Mouse (Mus musculus) heart, adult 2 months (tissue): Measurements from ENCODE around the gene Cdc7. TPM values are rescaled to one million over a fixed set of nuclear protein-coding genes. Genes with fewer than 3 reads are reported as not detected.

Source experiments
- DNase-seq, 2 experiments: peaks; one replicate each; pipeline ENCODE4 v3.0.0; 2021
- H3K27ac ChIP-seq: fragments of 200-600 bp; 2 replicates; pipeline ENCODE4 v1.8.1; 2022
- H3K27me3 ChIP-seq: fragments of 200-500 bp; 2 replicates; pipeline ENCODE4 v1.6.1; 2012; ENCODE audit warnings: mild to moderate bottlenecking, low read length, inconsistent platforms, mixed read lengths; ENCODE audit not compliant: control insufficient read depth, insufficient read depth
- H3K36me3 ChIP-seq: fragments of 200-500 bp; 2 replicates; pipeline ENCODE4 v1.6.1; 2012; ENCODE audit warnings: low read length, inconsistent platforms; ENCODE audit not compliant: control insufficient read depth, insufficient read depth
- H3K4me1 ChIP-seq: fragments of 200-500 bp; 2 replicates; pipeline ENCODE4 v1.6.1; 2011; ENCODE audit warnings: low read length; ENCODE audit not compliant: control insufficient read depth, insufficient read depth
- H3K4me3 ChIP-seq: fragments of 200-600 bp; 2 replicates; pipeline ENCODE4 v1.8.1; 2022
- H3K79me2 ChIP-seq: fragments of 200-500 bp; replicated peaks from 2 replicates; pipeline ENCODE4 v1.6.1; 2012; ENCODE audit warnings: mild to moderate bottlenecking, inconsistent platforms, low read length, moderate library complexity, mixed read lengths; ENCODE audit not compliant: control insufficient read depth, insufficient read depth
- H3K9ac ChIP-seq: fragments of 200-500 bp; 2 replicates; pipeline ENCODE4 v1.6.1; 2012; ENCODE audit warnings: low read depth, mild to moderate bottlenecking, control low read depth, inconsistent platforms, low read length, mixed read lengths
- CTCF ChIP-seq: fragments of 200-600 bp; IDR thresholded peaks from 2 replicates; pipeline ENCODE4 v1.8.1; 2022; ENCODE audit warnings: antibody characterized with exemption, mild to moderate bottlenecking, moderate library complexity
- EP300 ChIP-seq: fragments of 200-500 bp; IDR thresholded peaks from 2 replicates; pipeline ENCODE4 v1.6.1; 2011; ENCODE audit warnings: low read depth, low read length, control low read depth; ENCODE audit not compliant: insufficient read depth
- POLR2A ChIP-seq: fragments of 200-500 bp; IDR thresholded peaks from 2 replicates; pipeline ENCODE4 v1.6.1; 2011; ENCODE audit warnings: mild to moderate bottlenecking, low read depth, low read length, control low read depth; ENCODE audit not compliant: insufficient read depth
- WGBS: fragments of 180-500 bp; shearing (Covaris S2); methylation state at CpG from one replicate; pipeline ENCODE4 v1.1.7; 2018; 5-methylcytosine and 5-hydroxymethylcytosine counted together
- intact Hi-C: fragments of 180-260 bp; cut with DNase I; formaldehyde crosslinking; loops from one replicate; pipeline ENCODE4 v1.15.1; 2025
- long read RNA-seq: library from polyadenylated mRNA; stranded (forward); transcript quantifications from one replicate; pipeline ENCODE4 v2.0.0, GENCODE M21; 2021
- polyA plus RNA-seq: library from polyadenylated mRNA; depleted of rRNA; stranded (reverse); fragments of >200 nt; gene quantifications from 2 replicates; pipeline ENCODE4 v1.2.3, GENCODE M21; 2012; rRNA removed
- total RNA-seq, 2 experiments: library from RNA; stranded (reverse); gene quantifications; 2 replicates each; pipeline ENCODE4 v1.2.3; 2021

Gene Cdc7
- total RNA-seq (under 1 TPM; 0.39 to 0.59 TPM), polyA plus RNA-seq (0.70 and 1.3 TPM in 2 replicates)
- long read RNA-seq, partial matches to known transcripts = 0 of 1 reads
- long read RNA-seq, other reads (novel, unspliced or antisense) = 1 of 1 reads

GRCm38 (mm10) chr5:106963584-106964512, at the start of gene Cdc7:
Gene Cdc7, plus strand, starts transcription at chr5:106964322.
- intact Hi-C loops = loop anchor here (10.0 kb wide), 1 partner anchor 99 kb away; no protein-coding TSS in a partner anchor
- H3K79me2 ChIP-seq = no peaks in the 10 kb centered on the region

DNA sequence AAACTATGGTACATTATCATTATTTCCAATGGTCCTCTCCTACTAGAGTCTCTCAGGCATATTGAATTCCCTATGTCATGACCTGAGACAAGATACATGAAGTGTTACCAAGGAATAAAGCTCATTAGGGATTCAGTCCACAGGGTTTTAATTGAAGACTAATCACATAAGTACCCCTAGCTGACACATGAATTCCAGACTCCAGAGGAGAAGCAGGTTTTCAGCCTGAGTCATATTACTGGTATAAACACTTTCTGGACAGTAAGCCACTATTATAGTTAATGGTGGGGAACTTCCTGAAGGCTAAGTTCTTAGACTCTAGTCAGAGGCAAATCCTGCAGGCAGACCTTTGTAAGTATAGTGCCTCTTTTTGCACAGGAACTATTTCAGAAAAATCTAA, 44.8 kb upstream of the Cdc7 start:
- H3K9ac ChIP-seq = no peak overlapping the region
- no peak for TF ChIP-seq POLR2A
- TF ChIP-seq CTCF = no peak
- no peak for TF ChIP-seq EP300
- no peaks in the 10 kb centered on the region for H3K27me3 ChIP-seq
- no peak overlapping the region for H3K27ac ChIP-seq
- H3K36me3 ChIP-seq = no peaks in the 10 kb centered on the region
- intact Hi-C loops = no loop called here
- DNase-seq = no peak
- no peaks in the 10 kb centered on the region for H3K4me1 ChIP-seq
- no peak overlapping the region for H3K4me3 ChIP-seq
- H3K79me2 ChIP-seq = no peaks in the 10 kb centered on the region

More at GRCm38 (mm10) chr5:106963584-106964512, at the start of gene Cdc7:
- peak within 1 kb of the TSS; percentile 80 for H3K4me3 ChIP-seq
- H3K36me3 ChIP-seq = no peaks in the 10 kb centered on the region
- H3K27me3 ChIP-seq = no peaks in the 10 kb centered on the region
- H3K9ac ChIP-seq = peak within 1 kb of the TSS; percentile 61
- H3K27ac ChIP-seq = peak within 1 kb of the TSS; percentile 67
- WGBS = 6% methylated on average over 54 of the region's 54 CpGs
- DNase-seq = peak; percentile 94 to 95
- peaks cover 3% of the 10 kb centered on the region; the same call in 1 of the 2 replicates for H3K4me1 ChIP-seq
- 0 out of 2 replicates have a peak, but pooled peaks have one; percentile 28 for TF ChIP-seq EP300
- TF ChIP-seq POLR2A = peak; percentile 71
- TF ChIP-seq CTCF = peak; percentile 27

GRCm38 (mm10) chr5:106925488-106926368, 38.4 kb upstream of the Cdc7 start, which contains the start of gene Hfm1:
Gene Hfm1, minus strand, starts transcription at chr5:106926321.
- peak within 1 kb of the TSS; percentile 57 for H3K9ac ChIP-seq
- WGBS = 2% methylated on average over 76 of the region's 76 CpGs
- TF ChIP-seq CTCF = no peak
- no peak for TF ChIP-seq POLR2A
- no peak for TF ChIP-seq EP300
- peak within 1 kb of the TSS; percentile 53 for H3K4me3 ChIP-seq
- H3K36me3 ChIP-seq = no peaks in the 10 kb centered on the region
- H3K79me2 ChIP-seq = no peaks in the 10 kb centered on the region
- no peaks in the 10 kb centered on the region for H3K4me1 ChIP-seq
- peaks cover 3% of the 10 kb centered on the region; the same call in 1 of the 2 replicates for H3K27me3 ChIP-seq
- DNase-seq = peak; percentile 46
- no peak within 1 kb of the TSS for H3K27ac ChIP-seq
- intact Hi-C loops = no loop called here

DNA sequence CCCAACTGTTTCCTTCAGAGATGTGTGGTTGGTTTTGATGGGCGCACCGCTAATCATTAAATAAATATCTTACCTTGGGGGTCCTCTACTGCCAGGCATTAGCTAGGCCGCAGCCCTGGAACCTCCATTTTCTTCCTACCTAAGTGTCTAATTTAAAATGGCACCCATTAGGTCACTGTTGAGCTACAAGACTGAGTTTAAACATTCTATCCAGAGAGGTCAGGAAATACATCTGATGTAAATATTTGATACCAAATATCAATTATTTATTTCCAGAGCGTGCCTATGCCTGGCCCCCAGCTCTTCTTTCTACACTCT, 37.8 kb upstream of the Cdc7 start:
- TF ChIP-seq CTCF = no peak
- TF ChIP-seq EP300 = no peak
- no peak for TF ChIP-seq POLR2A
- H3K4me3 ChIP-seq = no peak overlapping the region
- no peak for DNase-seq
- H3K4me1 ChIP-seq = no peaks in the 10 kb centered on the region
- H3K36me3 ChIP-seq = no peaks in the 10 kb centered on the region
- 65% methylated on average over 4 of the region's 4 CpGs for WGBS
- intact Hi-C loops = no loop called here
- H3K27ac ChIP-seq = no peak overlapping the region
- H3K9ac ChIP-seq = no peak overlapping the region
- peaks cover 3% of the 10 kb centered on the region; the same call in 1 of the 2 replicates for H3K27me3 ChIP-seq
- H3K79me2 ChIP-seq = no peaks in the 10 kb centered on the region

GRCm38 (mm10) chr5:106927996-106928395, 36.1 kb upstream of the Cdc7 start:
- TF ChIP-seq EP300 (no peak), CTCF (no peak), POLR2A (no peak)
- Histone ChIP-seq H3K4me3 (no peak overlapping the region), H3K79me2 (no peaks in the 10 kb centered on the region), H3K4me1 (no peaks in the 10 kb centered on the region), H3K27me3 (peaks cover 3% of the 10 kb centered on the region; the same call in 1 of the 2 replicates), H3K9ac (no peak overlapping the region), H3K36me3 (no peaks in the 10 kb centered on the region), H3K27ac (no peak overlapping the region)
- WGBS = 56% methylated on average over 4 of the region's 4 CpGs
- DNase-seq = no peak
- intact Hi-C loops = no loop called here
